Mouse (Mus musculus) MEL (cell line): ENCODE results near the gene Clock.

Experiments
- CTCF ChIP-seq, 3 experiments: IDR thresholded peaks in 2 of 3; conservative IDR thresholded peaks in 1 of 3; 2 replicates each; pipeline ENCODE4 v1.5.1; 2011 to 2012; ENCODE audit warnings: low read length in 3 of 3, low read depth in 2 of 3, mild to moderate bottlenecking in 2 of 3, improper control_type of control experiment in 1 of 3, inconsistent platforms in 1 of 3, mixed read lengths in 1 of 3, moderate library complexity in 1 of 3; ENCODE audit not compliant: control insufficient read depth in 1 of 3, insufficient read depth in 1 of 3, poor library complexity in 1 of 3, severe bottlenecking in 1 of 3
- GATA1 ChIP-seq: IDR thresholded peaks from 2 replicates; pipeline ENCODE4 v1.6.1; 2011; ENCODE audit warnings: low read depth, low read length, improper control_type of control experiment
- HCFC1 ChIP-seq: IDR thresholded peaks from 2 replicates; pipeline ENCODE4 v1.6.1; 2012; ENCODE audit warnings: low read depth, mild to moderate bottlenecking, inconsistent platforms, low read length, improper control_type of control experiment, moderate library complexity
- POLR2A ChIP-seq, 2 experiments: IDR thresholded peaks; 2 replicates each; pipeline ENCODE4 v1.6.1; 2011 to 2012; ENCODE audit warnings: low read length in 2 of 2, mild to moderate bottlenecking in 2 of 2, control low read depth in 1 of 2, improper control_type of control experiment in 1 of 2, low read depth in 1 of 2, moderate library complexity in 1 of 2; ENCODE audit not compliant: control insufficient read depth in 1 of 2, insufficient read depth in 1 of 2, poor library complexity in 1 of 2
- UBTF ChIP-seq: IDR thresholded peaks from 2 replicates; pipeline ENCODE4 v1.6.1; 2012; ENCODE audit warnings: low read depth, mild to moderate bottlenecking, inconsistent platforms, low read length, improper control_type of control experiment, moderate library complexity, borderline replicate concordance; ENCODE audit not compliant: insufficient read depth
- ZC3H11A ChIP-seq: IDR thresholded peaks from 2 replicates; pipeline ENCODE4 v1.6.1; 2012; ENCODE audit warnings: low read depth, mild to moderate bottlenecking, inconsistent platforms, low read length, improper control_type of control experiment

GRCm38 (mm10) chr5:76184286-76185080 is 120.1 kb downstream of the Clock start:
- TF ChIP-seq POLR2A (IDR thresholded peaks at IDR 0.05; ENCODE audit: control insufficient read depth in 1 of 2, insufficient read depth in 1 of 2, low read depth in 1 of 2, low read length in 2 of 2, poor library complexity in 1 of 2) = 0 out of 4 replicates have a peak, but pooled peaks of 1 of the 2 experiments have one; percentile 5
- TF ChIP-seq ZC3H11A = no peak
- TF ChIP-seq CTCF (IDR thresholded peaks at IDR 0.05 in 2 of 3, conservative IDR thresholded peaks at IDR 0.05 in 1 of 3; ENCODE audit: control insufficient read depth in 1 of 3, insufficient read depth in 1 of 3, low read depth in 2 of 3, low read length in 3 of 3, poor library complexity in 1 of 3, severe bottlenecking in 1 of 3) = no peak
- TF ChIP-seq HCFC1 = 0 out of 2 replicates have a peak, but pooled peaks have one; percentile 34
- no peak for TF ChIP-seq GATA1
- no peak for TF ChIP-seq UBTF
